Mouse (Mus musculus) heart, embryonic 11.5 days (tissue): Measurements from ENCODE around the gene Zfp768. TPM values are rescaled to one million over a fixed set of nuclear protein-coding genes. Genes with fewer than 3 reads are reported as not detected.
A peak's percentile ranks its signal among the peaks of the same experiment; 100 is the strongest.
"Not testable (repeated sequence)": the region's sequence is repeated elsewhere in the genome, so short reads cannot be mapped to it uniquely, and the experiment has no call there.

Experiments
- ATAC-seq: fragments of 200-750 bp; cut with Nextera tagmentation; replicated peaks from 2 replicates; pipeline ENCODE4 v1.8.0; 2017; ENCODE audit warnings: moderate library complexity; ENCODE audit not compliant: insufficient number of reproducible peaks, low FRiP score, low TSS enrichment
- H3K27ac ChIP-seq: fragments of 300-500 bp; sonication (generic); 2 replicates; pipeline ENCODE4 v1.5.1; 2014; ENCODE audit warnings: mild to moderate bottlenecking, low read depth, low read length
- H3K27me3 ChIP-seq: fragments of 300-500 bp; sonication (generic); 2 replicates; pipeline ENCODE4 v1.6.1; 2014; ENCODE audit warnings: mild to moderate bottlenecking, low read length, mixed read lengths; ENCODE audit not compliant: control insufficient read depth, insufficient read depth
- H3K36me3 ChIP-seq: fragments of 300-500 bp; sonication (generic); 2 replicates; pipeline ENCODE4 v1.6.1; 2014; ENCODE audit warnings: mild to moderate bottlenecking, low read length, moderate library complexity, mixed read lengths; ENCODE audit not compliant: control insufficient read depth, insufficient read depth
- H3K4me1 ChIP-seq: fragments of 300-500 bp; sonication (generic); 2 replicates; pipeline ENCODE4 v1.6.1; 2014; ENCODE audit warnings: low read length; ENCODE audit not compliant: control insufficient read depth, insufficient read depth
- H3K4me2 ChIP-seq: fragments of 300-500 bp; sonication (generic); 2 replicates; pipeline ENCODE4 v1.6.1; 2014; ENCODE audit warnings: mild to moderate bottlenecking, moderate library complexity
- H3K4me3 ChIP-seq: fragments of 300-500 bp; sonication (generic); 2 replicates; pipeline ENCODE4 v1.5.1; 2014; ENCODE audit warnings: low read depth, low read length
- H3K9ac ChIP-seq: fragments of 300-500 bp; sonication (generic); 2 replicates; pipeline ENCODE4 v1.6.1; 2014; ENCODE audit warnings: mild to moderate bottlenecking, low read depth, low read length, moderate library complexity
- H3K9me3 ChIP-seq: fragments of 300-500 bp; sonication (generic); replicated peaks from 2 replicates; pipeline ENCODE4 v1.6.1; 2016; ENCODE audit warnings: low read length; ENCODE audit not compliant: control insufficient read depth
- WGBS: fragments of 180-500 bp; shearing (Covaris S2); extraction: QIAGEN DNeasy Blood & Tissue Kit; methylation state at CpG from one replicate; pipeline ENCODE4 v1.1.7; 2014; ENCODE audit not compliant: insufficient replicate concordance; 5-methylcytosine and 5-hydroxymethylcytosine counted together
- polyA plus RNA-seq: library from polyadenylated mRNA; unstranded; fragments of >200 nt; fragmentation: Nextera tagmentation; extraction: Ambion mirVana; gene quantifications from 2 replicates; pipeline ENCODE4 v1.2.1, GENCODE M21; 2014

Zfp768 gene
- polyA plus RNA-seq, 1 experiment from 2014 or later, result 4.7 TPM

DNA sequence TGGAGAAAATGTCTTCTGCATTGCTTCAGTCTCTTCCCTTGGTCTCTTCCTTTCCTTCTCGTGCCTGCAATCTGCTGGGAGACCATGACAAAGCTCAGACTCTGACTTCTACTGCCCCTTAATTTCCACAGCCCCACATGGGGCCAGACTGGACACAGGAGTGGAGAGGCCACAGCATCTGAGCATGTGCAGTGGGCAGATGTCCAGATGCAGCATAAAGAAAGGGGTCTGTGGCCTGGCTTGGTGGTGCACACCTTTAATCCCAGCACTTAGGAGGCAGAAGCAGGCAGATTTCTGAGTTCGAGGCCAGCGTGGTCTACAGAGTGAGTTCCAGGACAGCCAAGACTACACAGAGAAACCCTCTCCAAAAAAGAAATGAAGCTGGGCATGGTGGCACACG lies 40.2 kb upstream of the Zfp768 start:
- not testable (repeated sequence) for H3K9ac ChIP-seq, H3K27ac ChIP-seq, H3K4me2 ChIP-seq, H3K36me3 ChIP-seq, H3K4me3 ChIP-seq, ATAC-seq, H3K4me1 ChIP-seq, H3K9me3 ChIP-seq, H3K27me3 ChIP-seq
- 86% methylated on average over 4 of the region's 4 CpGs for WGBS

DNA sequence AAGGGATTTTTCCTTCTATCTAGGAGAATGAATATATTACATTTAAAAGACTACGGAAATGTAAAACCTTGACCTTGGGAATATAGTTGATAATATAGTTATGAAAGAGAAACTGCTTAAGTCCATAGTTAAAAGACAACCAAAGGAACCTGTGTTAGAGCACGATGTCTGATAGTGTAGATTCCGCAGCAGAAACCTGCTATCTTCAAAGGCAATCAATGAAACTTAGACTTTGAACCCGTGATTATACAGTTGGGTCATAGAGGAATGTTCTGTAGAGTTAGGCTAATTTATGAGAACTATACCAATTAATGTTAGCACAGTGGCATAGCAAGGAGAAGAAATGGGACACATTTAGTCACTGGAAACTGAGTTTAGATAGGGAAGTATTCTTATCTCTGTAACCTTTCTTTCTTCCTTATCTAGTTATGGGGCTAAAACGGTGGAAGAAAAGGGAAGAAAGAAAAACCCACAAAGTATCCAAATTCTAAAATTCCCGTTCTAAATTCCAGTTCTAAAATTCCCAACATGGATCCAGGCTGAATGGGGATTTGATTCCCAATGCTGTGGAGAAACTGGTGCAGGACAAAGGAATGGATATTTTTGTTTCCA lies 33.0 kb upstream of the Zfp768 start:
- no peak overlapping the region for H3K27ac ChIP-seq
- 0 out of 2 replicates have a peak, but pooled peaks cover 3% of the 10 kb centered on the region for H3K36me3 ChIP-seq
- no peak overlapping the region for H3K9ac ChIP-seq
- H3K4me3 ChIP-seq, result no peak overlapping the region
- WGBS, result 60% methylated on average over 6 of the region's 6 CpGs
- H3K9me3 ChIP-seq, result no peaks in the 10 kb centered on the region
- H3K4me1 ChIP-seq, result no peaks in the 10 kb centered on the region
- ATAC-seq, result no peak
- H3K27me3 ChIP-seq, result no peaks in the 10 kb centered on the region
- H3K4me2 ChIP-seq, result no peak overlapping the region

DNA sequence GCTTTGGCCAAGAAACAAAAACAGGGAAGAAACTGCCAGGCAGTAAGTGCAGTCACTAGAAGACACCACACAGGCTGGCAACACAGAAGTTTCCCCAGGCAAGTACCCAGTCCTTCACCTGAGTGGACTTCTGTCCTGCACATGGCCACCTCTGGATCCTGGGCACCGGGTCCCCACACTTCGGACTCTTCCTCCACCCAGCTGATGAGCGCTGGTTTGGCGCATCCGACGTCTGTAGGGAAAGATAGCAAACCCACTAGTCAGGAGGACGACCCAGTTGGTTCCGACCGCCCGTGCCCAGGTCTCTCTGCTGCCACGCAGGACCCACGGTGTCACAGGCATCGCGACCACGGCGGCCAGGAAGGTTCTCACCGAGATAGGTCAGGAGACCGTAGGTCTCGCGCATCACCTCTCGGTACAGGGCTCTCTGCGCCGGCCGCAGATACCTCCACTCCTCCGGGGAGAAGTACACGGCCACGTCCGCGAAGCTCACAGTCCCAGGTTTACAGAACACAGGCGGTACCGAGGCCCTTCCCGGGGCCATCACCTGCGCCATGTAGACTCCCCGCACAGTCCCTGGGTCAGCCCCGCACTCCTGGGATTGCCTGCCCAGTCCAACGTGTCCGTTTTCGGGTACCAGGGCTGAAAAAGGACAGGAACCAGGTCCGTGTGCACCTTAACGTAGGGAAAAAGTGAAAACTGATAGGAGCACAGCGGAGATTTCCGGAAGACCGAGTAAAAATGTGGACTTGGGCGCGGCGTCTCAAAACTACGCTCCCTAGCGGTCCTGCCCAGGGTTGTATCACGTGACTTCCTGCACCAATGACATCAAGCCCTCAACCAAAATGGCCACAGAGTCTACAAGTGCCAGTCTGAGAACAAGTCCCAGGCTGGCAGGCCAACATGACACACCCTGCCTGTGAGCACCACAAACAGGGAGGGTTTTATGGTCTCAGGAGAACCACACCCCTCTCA lies 30.2 kb upstream of the Zfp768 start, which contains the start of gene Zfp747:
TSS of gene Zfp747 (minus strand) at position 780 of the 975 bp plus-strand sequence.
- Histone ChIP-seq H3K9ac (peak within 1 kb of the TSS; percentile 81), H3K4me2 (peak within 1 kb of the TSS; percentile 83), H3K4me3 (peak within 1 kb of the TSS; percentile 73), H3K27ac (peak within 1 kb of the TSS; percentile 50)
- H3K36me3 ChIP-seq, H3K4me1 ChIP-seq, H3K27me3 ChIP-seq, H3K9me3 ChIP-seq: not testable (repeated sequence)
- peak; percentile 93 for ATAC-seq
- 3% methylated on average over 49 of the region's 49 CpGs for whole genome bisulfite sequencing

DNA sequence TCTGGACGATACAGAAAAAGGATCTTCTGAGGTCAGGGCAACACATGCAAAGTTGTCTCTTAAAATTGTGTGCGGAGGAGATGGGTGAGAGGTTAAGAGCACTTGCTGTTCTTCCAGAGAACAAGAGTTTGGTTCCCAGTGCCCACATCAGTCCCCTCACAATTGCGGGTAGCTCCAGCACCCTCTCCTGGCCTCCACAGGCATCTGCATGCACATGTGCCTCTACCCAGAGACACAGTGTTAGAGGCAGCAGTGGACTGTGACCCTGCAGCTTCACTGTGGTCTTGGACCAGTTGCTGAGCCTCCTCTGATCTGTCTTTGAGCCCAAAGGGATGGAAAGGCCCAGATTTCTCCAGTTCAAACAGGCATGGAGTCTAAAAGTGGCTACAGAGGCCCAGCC lies 26.5 kb upstream of the Zfp768 start:
- not testable (repeated sequence) for H3K27me3 ChIP-seq, H3K36me3 ChIP-seq, ATAC-seq, H3K4me3 ChIP-seq, H3K4me1 ChIP-seq, H3K4me2 ChIP-seq, H3K9me3 ChIP-seq, H3K27ac ChIP-seq, H3K9ac ChIP-seq
- WGBS, result 77% methylated on average over 3 of the region's 3 CpGs

DNA sequence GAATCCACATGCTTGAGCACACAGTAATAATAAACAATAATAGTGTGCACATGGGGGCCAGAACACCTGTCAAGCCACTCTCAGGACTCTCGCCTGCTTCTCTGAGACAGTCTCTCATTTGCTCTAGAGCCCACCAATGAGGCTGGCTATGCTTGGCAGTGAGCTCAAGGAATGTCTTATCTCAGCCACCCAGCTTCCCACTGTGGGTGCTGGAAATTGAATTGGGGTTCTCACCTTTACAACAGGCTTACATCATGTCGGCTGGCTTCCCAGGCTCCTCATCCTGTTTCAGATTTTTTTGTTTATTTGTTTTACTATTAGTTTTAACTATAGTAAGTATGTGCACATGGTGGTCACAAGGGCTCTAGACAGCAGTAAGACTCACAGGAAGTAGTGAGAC lies 25.8 kb upstream of the Zfp768 start:
- WGBS, result 59% methylated on average over 2 of the region's 2 CpGs
- H3K27me3 ChIP-seq, result no peaks in the 10 kb centered on the region
- H3K9me3 ChIP-seq, result no peaks in the 10 kb centered on the region
- 0 out of 2 replicates have a peak, but pooled peaks cover 3% of the 10 kb centered on the region for H3K36me3 ChIP-seq
- H3K4me3 ChIP-seq, result no peak overlapping the region
- no peak overlapping the region for H3K27ac ChIP-seq
- H3K4me1 ChIP-seq, result no peaks in the 10 kb centered on the region
- ATAC-seq, result no peak
- H3K4me2 ChIP-seq, result no peak overlapping the region
- no peak overlapping the region for H3K9ac ChIP-seq

DNA sequence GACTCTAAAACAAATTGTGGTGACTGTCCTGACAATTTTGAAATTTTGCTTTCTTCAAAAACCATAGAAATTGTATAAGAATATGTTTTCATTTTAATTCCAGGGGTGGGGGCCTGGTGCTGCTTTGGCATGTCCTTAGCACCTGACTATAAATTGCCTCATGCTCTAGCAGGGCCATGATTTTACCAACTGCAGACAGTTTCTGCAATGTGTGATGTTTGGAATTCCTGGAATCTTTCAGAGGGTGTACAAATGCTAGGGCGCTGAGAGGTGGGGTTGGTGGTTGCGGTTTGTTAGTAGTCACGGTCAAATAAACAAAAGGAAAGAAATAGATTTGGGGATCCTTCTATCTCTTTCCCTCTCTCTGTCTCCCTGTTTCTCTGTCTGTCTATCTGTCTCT lies 20.9 kb upstream of the Zfp768 start:
- H3K27ac ChIP-seq, result no peak overlapping the region
- ATAC-seq, result no peak
- no peaks in the 10 kb centered on the region for H3K4me1 ChIP-seq
- peaks cover 3% of the 10 kb centered on the region; the same call in 1 of the 2 replicates for H3K27me3 ChIP-seq
- H3K4me2 ChIP-seq, result no peak overlapping the region
- H3K4me3 ChIP-seq, result no peak overlapping the region
- no peaks in the 10 kb centered on the region for H3K36me3 ChIP-seq
- no peaks in the 10 kb centered on the region for H3K9me3 ChIP-seq
- 77% methylated on average over 3 of the region's 3 CpGs for WGBS
- H3K9ac ChIP-seq, result no peak overlapping the region

DNA sequence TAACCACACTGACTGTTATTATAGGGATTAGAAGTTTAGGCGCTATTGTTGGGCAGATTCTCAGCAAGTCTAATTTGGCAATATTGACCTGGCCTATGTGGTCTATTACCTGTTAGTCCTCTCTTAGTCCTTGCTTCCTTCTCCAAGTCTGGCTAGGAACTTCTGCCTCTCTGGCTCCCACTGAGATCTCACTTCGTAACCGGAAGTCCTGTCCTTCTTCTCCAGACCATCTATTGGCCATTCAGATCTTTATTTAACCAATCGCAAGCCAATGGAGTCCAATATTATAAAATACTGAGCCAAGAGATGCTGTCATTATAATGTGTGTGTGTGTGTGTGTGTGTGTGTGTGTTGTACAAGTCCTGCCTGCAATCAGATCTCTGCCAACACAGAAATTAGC lies 18.8 kb upstream of the Zfp768 start:
- WGBS, result 60% methylated on average over 4 of the region's 4 CpGs
- Histone ChIP-seq H3K9me3 (no peaks in the 10 kb centered on the region), H3K4me3 (no peak overlapping the region; the same call in 1 of the 2 replicates), H3K4me2 (peak overlapping the region; percentile 74), H3K4me1 (no peaks in the 10 kb centered on the region), H3K9ac (peak overlapping the region; percentile 66; the same call in 1 of the 2 replicates), H3K27ac (no peak overlapping the region), H3K36me3 (no peaks in the 10 kb centered on the region), H3K27me3 (peaks cover 7% of the 10 kb centered on the region; the same call in 1 of the 2 replicates)
- ATAC-seq, result no peak

DNA sequence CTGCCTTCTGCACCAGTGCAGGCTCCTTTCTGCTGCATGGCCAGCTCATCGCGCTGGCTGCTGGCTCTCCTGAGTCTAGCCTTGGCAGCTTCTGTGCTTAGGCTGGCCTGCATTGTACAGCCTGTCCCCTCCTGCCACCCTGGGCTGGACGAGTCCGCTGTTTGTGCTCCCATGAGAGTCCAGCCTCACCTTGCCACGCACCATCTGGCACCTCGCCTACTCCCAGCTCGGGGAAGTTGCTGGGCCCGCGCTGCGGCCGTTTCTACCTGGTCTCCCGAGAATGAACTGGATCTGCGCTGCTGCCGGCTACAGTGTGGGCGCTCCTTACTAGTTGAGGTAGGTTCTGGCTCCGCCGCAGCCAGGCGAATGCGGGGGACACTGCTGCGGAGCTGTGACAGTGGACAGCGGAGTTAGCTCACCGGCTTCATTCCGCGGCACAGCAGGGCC lies 18.1 kb upstream of the Zfp768 start:
- WGBS, result 3% methylated on average over 24 of the region's 24 CpGs
- Histone ChIP-seq H3K4me3 (peak overlapping the region; percentile 43), H3K36me3 (no peaks in the 10 kb centered on the region), H3K9me3 (no peaks in the 10 kb centered on the region), H3K4me1 (no peaks in the 10 kb centered on the region), H3K27me3 (peaks cover 7% of the 10 kb centered on the region; the same call in 1 of the 2 replicates), H3K9ac (peak overlapping the region; percentile 66), H3K27ac (no peak overlapping the region), H3K4me2 (peak overlapping the region; percentile 74)
- ATAC-seq, result 0 out of 2 replicates have a peak, but pooled peaks have one; percentile 39
